Mouse (Mus musculus) mouse trophoblast stem cell (cell line): ENCODE results near the gene Slc35e3.

ENCODE experiments used
- in situ Hi-C, 2 experiments: fragments of 300-500 bp; cut with MseI, MboI; formaldehyde crosslinking; loops; 2 replicates in 1 of 2; 3 replicates in 1 of 2; pipeline ENCODE4 v1.15.1; 2025

Slc35e3 gene

GRCm38 (mm10) chr10:117746297-117746883, at the start of gene Slc35e3:
TSS of gene Slc35e3 (minus strand) at chr10:117746365.
- in situ Hi-C loops: no loop called here

GRCm38 (mm10) chr10:117795206-117795605, 49.0 kb upstream of the Slc35e3 start:
- in situ Hi-C loops: no loop called here

GRCm38 (mm10) chr10:117793436-117794030, 47.4 kb upstream of the Slc35e3 start:
- in situ Hi-C loops: no loop called here

- in situ Hi-C loops: no loop called here
Measured at GRCm38 (mm10) chr10:117792141-117793091, 46.3 kb upstream of the Slc35e3 start, which contains the start of gene Nup107. TSS of gene Nup107 (minus strand) at chr10:117792705.

GRCm38 (mm10) chr10:117791171-117791470, 45.0 kb upstream of the Slc35e3 start:
- in situ Hi-C loops: no loop called here

- in situ Hi-C loops: no loop called here
Measured at GRCm38 (mm10) chr10:117790421-117791170, 44.4 kb upstream of the Slc35e3 start.

- in situ Hi-C loops: no loop called here
Measured at GRCm38 (mm10) chr10:117790011-117790410, 43.8 kb upstream of the Slc35e3 start.

- in situ Hi-C loops: no loop called here
Measured at GRCm38 (mm10) chr10:117784646-117785045, 38.5 kb upstream of the Slc35e3 start.

- in situ Hi-C loops: no loop called here
Measured at GRCm38 (mm10) chr10:117783786-117784420, 37.7 kb upstream of the Slc35e3 start.

- in situ Hi-C loops: no loop called here
Measured at GRCm38 (mm10) chr10:117782491-117783260, 36.5 kb upstream of the Slc35e3 start.

GRCm38 (mm10) chr10:117782056-117782455, 35.9 kb upstream of the Slc35e3 start:
- in situ Hi-C loops: no loop called here

- in situ Hi-C loops: no loop called here
Measured at GRCm38 (mm10) chr10:117781021-117781725, 35.0 kb upstream of the Slc35e3 start.

GRCm38 (mm10) chr10:117780306-117780911, 34.2 kb upstream of the Slc35e3 start:
- in situ Hi-C loops: no loop called here

GRCm38 (mm10) chr10:117779581-117780305, 33.6 kb upstream of the Slc35e3 start:
- in situ Hi-C loops: no loop called here

GRCm38 (mm10) chr10:117778951-117779350, 32.8 kb upstream of the Slc35e3 start:
- in situ Hi-C loops: no loop called here

GRCm38 (mm10) chr10:117778328-117778910, 32.3 kb upstream of the Slc35e3 start:
- in situ Hi-C loops: no loop called here

GRCm38 (mm10) chr10:117777501-117778327, 31.5 kb upstream of the Slc35e3 start:
- in situ Hi-C loops: no loop called here

GRCm38 (mm10) chr10:117777103-117777470, 30.9 kb upstream of the Slc35e3 start:
- in situ Hi-C loops: no loop called here
